Mouse (Mus musculus): ENCODE measurements at regions not wholly inside any gene's neighbourhood (a gene's known extent, or its start where the extent isn't known, plus 50 kb on each side); places are given as distances from the start of the nearest gene placed in this dataset.

DNA sequence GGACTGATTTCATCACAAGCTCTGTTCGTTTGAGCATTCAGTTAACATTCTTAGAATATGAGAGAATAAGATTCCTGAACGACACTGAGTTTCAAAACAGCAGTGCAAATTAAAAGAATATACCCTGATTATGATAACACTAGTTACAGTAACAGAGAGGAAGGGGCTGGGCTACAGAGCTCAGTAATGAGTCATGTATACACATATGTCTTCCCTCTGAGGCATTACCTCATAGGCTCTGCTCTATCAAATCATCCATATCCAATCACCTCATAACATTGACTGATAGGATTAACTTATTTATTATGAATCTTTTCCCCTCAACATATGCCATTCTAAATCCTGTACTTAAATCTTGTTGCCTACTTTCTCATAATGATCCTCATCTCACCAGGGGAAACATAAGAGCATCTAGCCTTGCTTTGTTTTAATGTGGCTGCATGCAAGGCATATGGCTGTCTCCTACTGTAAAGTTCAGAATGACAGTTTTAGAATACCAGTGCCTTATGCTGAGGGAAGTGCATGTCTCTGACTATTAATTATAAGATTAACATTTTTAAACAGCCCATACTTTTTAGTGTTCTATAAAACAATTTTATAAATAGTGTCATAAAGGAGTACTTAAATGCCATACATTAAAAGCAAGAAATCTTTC, 669.0 kb downstream of the Phf3 start:
- no peak for TF ChIP-seq CTCF (IDR thresholded peaks at IDR 0.05; ENCODE audit: borderline replicate concordance, insufficient read depth, low read depth, low read length)
- TF ChIP-seq POLR2A (IDR thresholded peaks at IDR 0.05; ENCODE audit: borderline replicate concordance, insufficient read depth, low read length): no peak
- 81% methylated on average over 2 of the region's 2 CpGs for WGBS
- Histone ChIP-seq H3K4me1 (ENCODE audit: control insufficient read depth, insufficient read depth, low read length) (no peaks in the 10 kb centered on the region), H3K4me3 (replicated peaks; ENCODE audit: insufficient read depth, low read depth, low read length) (no peak overlapping the region), H3K27me3 (ENCODE audit: control insufficient read depth, insufficient read depth, low read length) (no peaks in the 10 kb centered on the region), H3K27ac (ENCODE audit: insufficient read depth, low read length) (no peak overlapping the region)
- no peak for DNase-seq

DNA sequence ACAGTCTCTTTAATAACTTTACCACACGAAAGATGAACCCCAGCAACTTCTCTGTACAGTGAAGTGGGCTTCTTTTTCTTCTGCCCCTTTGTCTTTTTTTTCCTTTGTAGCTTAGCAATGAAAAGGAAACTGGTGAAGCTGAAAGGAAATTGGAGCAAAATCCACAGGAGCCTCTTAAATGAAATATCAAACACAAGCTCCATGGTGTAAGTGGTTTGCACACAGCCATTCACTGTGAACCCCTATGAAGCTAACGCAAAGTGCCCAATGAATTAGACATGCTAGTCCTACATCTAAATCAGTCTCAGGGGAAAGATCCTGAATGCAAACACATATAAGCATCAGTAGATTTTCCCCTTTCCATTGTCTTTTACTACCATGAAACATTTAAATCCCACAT, 697.5 kb downstream of the Phf3 start:
- no peak overlapping the region for H3K4me3 ChIP-seq (replicated peaks; ENCODE audit: insufficient read depth, low read depth, low read length)

GRCm38 (mm10) chr1:30144997-30145396, 728.7 kb downstream of the Phf3 start:
- no peak overlapping the region for H3K27ac ChIP-seq (ENCODE audit: insufficient read depth, low read length)
- 88% methylated on average over 4 of the region's 4 CpGs for WGBS
- no peaks in the 10 kb centered on the region for H3K4me1 ChIP-seq (ENCODE audit: control insufficient read depth, insufficient read depth, low read length)
- DNase-seq: peak; percentile 4 to 9
- no peak overlapping the region for H3K4me3 ChIP-seq (replicated peaks; ENCODE audit: insufficient read depth, low read depth, low read length)
- no peaks in the 10 kb centered on the region for H3K27me3 ChIP-seq (ENCODE audit: control insufficient read depth, insufficient read depth, low read length)
- TF ChIP-seq POLR2A (IDR thresholded peaks at IDR 0.05; ENCODE audit: borderline replicate concordance, insufficient read depth, low read length) (no peak), CTCF (IDR thresholded peaks at IDR 0.05; ENCODE audit: borderline replicate concordance, insufficient read depth, low read depth, low read length) (peak; percentile 30; the same call in 1 of the 2 replicates)

More for the DNA sequence above, 697.5 kb downstream of the Phf3 start:
- H3K27ac ChIP-seq (ENCODE audit: insufficient read depth, low read length): no peak overlapping the region
- no peaks in the 10 kb centered on the region for H3K27me3 ChIP-seq (ENCODE audit: control insufficient read depth, insufficient read depth, low read length)
- DNase-seq: no peak
- no peaks in the 10 kb centered on the region for H3K4me1 ChIP-seq (ENCODE audit: control insufficient read depth, insufficient read depth, low read length)
- 43% methylated on average over 2 of the region's 2 CpGs for WGBS
- no peak for TF ChIP-seq CTCF (IDR thresholded peaks at IDR 0.05; ENCODE audit: borderline replicate concordance, insufficient read depth, low read depth, low read length)

DNA sequence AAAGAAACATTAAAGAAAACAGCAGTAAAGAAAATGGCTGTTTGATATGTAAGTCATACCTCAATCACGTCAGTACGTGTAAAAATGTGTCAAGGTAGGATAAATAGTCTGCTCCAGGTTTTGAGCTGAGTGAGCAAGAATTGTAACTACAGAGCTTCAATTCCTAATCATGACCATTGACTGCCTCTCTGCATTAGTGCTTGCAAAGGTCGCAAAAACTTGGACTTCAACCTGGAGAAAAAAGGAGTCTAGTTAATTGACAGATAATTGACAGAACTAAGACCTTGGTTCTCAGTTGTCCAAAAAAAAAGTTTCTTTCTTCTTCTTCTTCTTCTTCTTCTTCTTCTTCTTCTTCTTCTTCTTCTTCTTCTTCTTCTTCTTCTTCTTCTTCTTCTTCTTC, 759.5 kb downstream of the Phf3 start:
- TF ChIP-seq CTCF (IDR thresholded peaks at IDR 0.05; ENCODE audit: borderline replicate concordance, insufficient read depth, low read depth, low read length): no peak
- TF ChIP-seq POLR2A (IDR thresholded peaks at IDR 0.05; ENCODE audit: borderline replicate concordance, insufficient read depth, low read length): no peak
- WGBS: 91% methylated on average over 3 of the region's 3 CpGs
- DNase-seq: no peak
- H3K27ac ChIP-seq (ENCODE audit: insufficient read depth, low read length): no peak overlapping the region
- H3K4me3 ChIP-seq (replicated peaks; ENCODE audit: insufficient read depth, low read depth, low read length): no peak overlapping the region
- no peaks in the 10 kb centered on the region for H3K27me3 ChIP-seq (ENCODE audit: control insufficient read depth, insufficient read depth, low read length)
- H3K4me1 ChIP-seq (ENCODE audit: control insufficient read depth, insufficient read depth, low read length): no peaks in the 10 kb centered on the region
